In genomic region chr8:94870474-94871107, GRCm38 (mm10) we compare ENCODE assay signal across 8 mouse cellular contexts. TPM values are rescaled to one million over a fixed set of nuclear protein-coding genes. Genes with fewer than 3 reads are reported as not detected.
A peak's percentile ranks its signal among the peaks of the same experiment; 100 is the strongest.
DNase-seq lines count a peak whose midpoint lies in the region; ATAC-seq and TF ChIP-seq lines count a peak whose summit lies in the region.

No protein-coding gene starts in this region.

- peak; percentile 77 for DNase-seq in layer of hippocampus, adult 11-12 months (ENCODE audit: low spot score)
- DNase-seq in layer of hippocampus, adult 9-10 months (ENCODE audit: low spot score): no peak
- peak; percentile 26 to 39 for DNase-seq in heart, postnatal 36 days
- peak; percentile 59 to 80 for DNase-seq in left cerebral cortex, postnatal 14 days (ENCODE audit: low spot score in 2 of 2)
- DNase-seq in urinary bladder, postnatal 25 days (ENCODE audit: low spot score): no peak

- no peak for TF ChIP-seq POLR2A in small intestine, adult 2 months (IDR thresholded peaks at IDR 0.05; ENCODE audit: low read depth, low read length)

- peak overlapping the region; percentile 100 for H3K27ac ChIP-seq in small intestine, adult 2 months (ENCODE audit: insufficient read depth, low read depth, low read length)

- no peak for TF ChIP-seq CTCF in small intestine, adult 2 months (IDR thresholded peaks at IDR 0.05; ENCODE audit: extremely low read depth, insufficient read length, insufficient replicate concordance, low read depth, low read length)

- peak; percentile 71 for ATAC-seq in common myeloid progenitor, adult 5-6 weeks (replicated peaks; ENCODE audit: low read depth, poor library complexity, severe bottlenecking)
- ATAC-seq in megakaryocyte progenitor cell, adult 5-6 weeks (replicated peaks; ENCODE audit: poor library complexity): peak; percentile 16; the same call in 1 of the 2 replicates

- intact Hi-C loops in heart, postnatal 36 days (cut with DNase I): loop anchor here (5.0 kb wide), 1 partner anchor 132 kb away; no protein-coding TSS in a partner anchor
- intact Hi-C loops in left cerebral cortex, postnatal 14 days (cut with DNase I): loop anchor here (2.0 to 5.0 kb wide), 2 partner anchors 38 to 132 kb away; no protein-coding TSS in a partner anchor

- H3K36me3 ChIP-seq in small intestine, adult 2 months (ENCODE audit: control insufficient read depth, insufficient read depth, low read length): peaks cover 38% of the 10 kb centered on the region

- H3K4me3 ChIP-seq in small intestine, adult 2 months (ENCODE audit: low read depth, low read length): peak overlapping the region; percentile 74

- no peaks in the 10 kb centered on the region for H3K27me3 ChIP-seq in small intestine, adult 2 months (ENCODE audit: control insufficient read depth, insufficient read depth, low read length)

- H3K4me1 ChIP-seq in small intestine, adult 2 months (ENCODE audit: control insufficient read depth, insufficient read depth, insufficient read length, low read length): peaks cover 23% of the 10 kb centered on the region

- 8% methylated on average over 22 of the region's 22 CpGs for WGBS in small intestine, adult 2 months

RNA-seq across cellular contexts. Expression of gene Dok4, which starts 5.5 kb away (rescaled TPM):
- total RNA-seq in common myeloid progenitor, adult 5-6 weeks (2017): 0.78 and 0.82 TPM in 2 replicates
- total RNA-seq in heart, postnatal 36 days (2021): 10 to 100 TPM; 16.6 to 20.4 TPM
- 10 to 100 TPM; 42.3 to 44.1 TPM for total RNA-seq in left cerebral cortex, postnatal 14 days (2021)
- 0.49 TPM in 1 of 2 replicates, not detected in the other for total RNA-seq in megakaryocyte progenitor cell, adult 5-6 weeks (2015)
- 0.14 and 0.37 TPM in 2 replicates for total RNA-seq in megakaryocyte progenitor cell, adult 5-6 weeks (2017)
- 58.8 and 156 TPM in 2 replicates for polyA plus RNA-seq in small intestine, adult 2 months (2012; rRNA removed)

RNA-seq across cellular contexts. Expression of gene Polr2c, which starts 13.3 kb away (rescaled TPM):
- total RNA-seq in common myeloid progenitor, adult 5-6 weeks (2017): 51.3 and 54.3 TPM in 2 replicates
- 10 to 100 TPM; 69.1 to 69.9 TPM for total RNA-seq in heart, postnatal 36 days (2021)
- total RNA-seq in left cerebral cortex, postnatal 14 days (2021): 10 to 100 TPM; 52.0 to 60.5 TPM
- total RNA-seq in megakaryocyte progenitor cell, adult 5-6 weeks (2015): 64.3 and 66.4 TPM in 2 replicates
- total RNA-seq in megakaryocyte progenitor cell, adult 5-6 weeks (2017): 55.2 and 65.0 TPM in 2 replicates
- polyA plus RNA-seq in small intestine, adult 2 months (2012; rRNA removed): 32.3 and 57.1 TPM in 2 replicates

RNA-seq across cellular contexts. Expression of gene Ciapin1, which starts 32.4 kb away (rescaled TPM):
- total RNA-seq in common myeloid progenitor, adult 5-6 weeks (2017): 32.4 and 34.1 TPM in 2 replicates
- total RNA-seq in heart, postnatal 36 days (2021): 10 to 100 TPM; 73.7 to 91.4 TPM
- 10 to 100 TPM; 73.9 to 76.7 TPM for total RNA-seq in left cerebral cortex, postnatal 14 days (2021)
- 29.3 and 34.5 TPM in 2 replicates for total RNA-seq in megakaryocyte progenitor cell, adult 5-6 weeks (2015)
- 49.1 and 58.0 TPM in 2 replicates for total RNA-seq in megakaryocyte progenitor cell, adult 5-6 weeks (2017)
- 16.7 and 32.0 TPM in 2 replicates for polyA plus RNA-seq in small intestine, adult 2 months (2012; rRNA removed)

RNA-seq across cellular contexts. Expression of gene Coq9, which starts 32.5 kb away (rescaled TPM):
- total RNA-seq in common myeloid progenitor, adult 5-6 weeks (2017): 16.8 and 30.8 TPM in 2 replicates
- total RNA-seq in heart, postnatal 36 days (2021): 100 to 1,000 TPM; 536 to 626 TPM
- total RNA-seq in left cerebral cortex, postnatal 14 days (2021): 10 to 100 TPM; 77.1 to 81.3 TPM
- total RNA-seq in megakaryocyte progenitor cell, adult 5-6 weeks (2015): 30.4 and 36.1 TPM in 2 replicates
- 54.2 and 57.8 TPM in 2 replicates for total RNA-seq in megakaryocyte progenitor cell, adult 5-6 weeks (2017)
- 154 and 238 TPM in 2 replicates for polyA plus RNA-seq in small intestine, adult 2 months (2012; rRNA removed)

RNA-seq across cellular contexts. Expression of gene Ccdc102a, which starts 47.3 kb away (rescaled TPM):
- total RNA-seq in common myeloid progenitor, adult 5-6 weeks (2017): 0.58 and 2.2 TPM in 2 replicates
- total RNA-seq in heart, postnatal 36 days (2021): 1 to 10 TPM; 6.8 to 6.9 TPM
- total RNA-seq in left cerebral cortex, postnatal 14 days (2021): 1 to 10 TPM; 2.0 to 2.4 TPM
- total RNA-seq in megakaryocyte progenitor cell, adult 5-6 weeks (2015): 0.25 and 0.32 TPM in 2 replicates
- total RNA-seq in megakaryocyte progenitor cell, adult 5-6 weeks (2017): 1.2 and 1.3 TPM in 2 replicates
- polyA plus RNA-seq in small intestine, adult 2 months (2012; rRNA removed): 8.1 TPM in 2 replicates

Comparison
In these comparisons a context has a peak if more than half of its experiments do, and no peak if none do; other contexts are left out.
1. DNase-seq: peak in layer of hippocampus, adult 11-12 months (single experiment), heart, postnatal 36 days (2 of 2) and left cerebral cortex, postnatal 14 days (2 of 2); none in layer of hippocampus, adult 9-10 months (single experiment) and urinary bladder, postnatal 25 days (single experiment).